Mouse (Mus musculus): ENCODE measurements around the gene Catsperg2.

- TF ChIP-seq CTCF (IDR thresholded peaks at IDR 0.05) (no peak), POLR2A (IDR thresholded peaks at IDR 0.05; ENCODE audit: insufficient read depth, low read depth, low read length) (no peak), EP300 (IDR thresholded peaks at IDR 0.05; ENCODE audit: insufficient read depth, low read depth, low read length) (no peak)
Observed at GRCm38 (mm10) chr7:29764702-29765101, 37.9 kb upstream of the Catsperg2 start.
